Mouse (Mus musculus) intestine, postnatal 0 days (tissue): Measurements from ENCODE around the gene Alx3. TPM values are rescaled to one million over a fixed set of nuclear protein-coding genes. Genes with fewer than 3 reads are reported as not detected.
"Not testable (repeated sequence)": the region's sequence is repeated elsewhere in the genome, so short reads cannot be mapped to it uniquely, and the experiment has no call there.

Experiments
- ATAC-seq: fragments of 200-750 bp; cut with Nextera tagmentation; 2 replicates; pipeline ENCODE4 v1.8.0; 2017; ENCODE audit warnings: mild to moderate bottlenecking, moderate TSS enrichment, moderate library complexity
- H3K27ac ChIP-seq: fragments of 300-500 bp; sonication (generic); 2 replicates; pipeline ENCODE4 v1.5.1; 2014; ENCODE audit warnings: mild to moderate bottlenecking, low read depth, low read length, moderate library complexity
- H3K27me3 ChIP-seq: fragments of 300-500 bp; sonication (generic); replicated peaks from 2 replicates; pipeline ENCODE4 v1.6.1; 2014; ENCODE audit warnings: low read length, mixed read lengths; ENCODE audit not compliant: control insufficient read depth, insufficient read depth
- H3K36me3 ChIP-seq: fragments of 300-500 bp; sonication (generic); 2 replicates; pipeline ENCODE4 v1.6.1; 2014; ENCODE audit warnings: mild to moderate bottlenecking, moderate library complexity; ENCODE audit not compliant: control insufficient read depth, insufficient read depth
- H3K4me1 ChIP-seq: fragments of 300-500 bp; sonication (generic); replicated peaks from 2 replicates; pipeline ENCODE4 v1.6.1; 2014; ENCODE audit warnings: antibody characterized with exemption, low read length, mixed read lengths; ENCODE audit not compliant: control insufficient read depth, insufficient read depth
- H3K4me2 ChIP-seq: fragments of 300-500 bp; sonication (generic); replicated peaks from 2 replicates; pipeline ENCODE4 v1.6.1; 2014; ENCODE audit warnings: low read depth, mild to moderate bottlenecking, moderate library complexity
- H3K4me3 ChIP-seq: fragments of 300-500 bp; sonication (generic); 2 replicates; pipeline ENCODE4 v1.5.1; 2014; ENCODE audit warnings: low read depth, low read length
- H3K9ac ChIP-seq: fragments of 300-500 bp; sonication (generic); 2 replicates; pipeline ENCODE4 v1.6.1; 2014; ENCODE audit warnings: mild to moderate bottlenecking, low read depth, low read length
- H3K9me3 ChIP-seq: fragments of 300-500 bp; sonication (generic); 2 replicates; pipeline ENCODE4 v1.6.1; 2016; ENCODE audit warnings: mixed run types; ENCODE audit not compliant: control insufficient read depth
- CTCF ChIP-seq: sonication (generic); IDR thresholded peaks from 2 replicates; pipeline ENCODE4 v1.5.1; 2016; ENCODE audit warnings: low read depth, mild to moderate bottlenecking, control low read depth, antibody characterized with exemption, moderate library complexity
- WGBS: fragments of 180-500 bp; shearing (Covaris S2); extraction: QIAGEN DNeasy Blood & Tissue Kit; methylation state at CpG from one replicate; pipeline ENCODE4 v1.1.7; 2014; 5-methylcytosine and 5-hydroxymethylcytosine counted together
- polyA plus RNA-seq: library from polyadenylated mRNA; unstranded; fragments of >200 nt; fragmentation: Nextera tagmentation; extraction: Ambion mirVana; gene quantifications from 2 replicates; pipeline ENCODE4 v1.2.1, GENCODE M21; 2015

The Alx3 gene
- polyA plus RNA-seq, 1 experiment from 2014 or later: not detected

DNA sequence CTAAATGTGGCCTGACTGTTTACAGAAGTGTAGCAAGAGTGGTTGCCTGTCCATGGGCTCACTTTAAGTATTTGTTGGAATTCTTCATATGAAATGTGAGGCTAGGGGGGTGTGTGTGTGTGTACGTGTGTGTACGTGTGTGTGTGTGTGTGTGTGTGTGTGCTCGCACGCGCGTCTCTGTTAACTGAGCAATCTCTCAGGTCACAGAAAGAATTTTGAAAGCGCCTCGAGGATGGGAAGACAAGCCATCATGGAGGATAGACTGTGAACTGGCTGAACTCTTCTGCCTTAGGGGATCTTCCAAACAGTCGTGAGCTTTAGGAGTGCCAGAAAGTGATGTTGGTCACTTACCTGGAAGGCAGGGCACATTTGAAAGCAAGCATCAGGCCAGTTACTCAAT lies 39.1 kb downstream of the Alx3 start:
- Histone ChIP-seq H3K27me3 (no peaks in the 10 kb centered on the region), H3K27ac (no peak overlapping the region), H3K9ac (no peak overlapping the region), H3K4me2 (no peak overlapping the region), H3K4me3 (no peak overlapping the region), H3K36me3 (no peaks in the 10 kb centered on the region), H3K9me3 (no peaks in the 10 kb centered on the region), H3K4me1 (no peaks in the 10 kb centered on the region)
- TF ChIP-seq CTCF: no peak
- ATAC-seq: no peak
- 92% methylated on average over 9 of the region's 9 CpGs for WGBS

DNA sequence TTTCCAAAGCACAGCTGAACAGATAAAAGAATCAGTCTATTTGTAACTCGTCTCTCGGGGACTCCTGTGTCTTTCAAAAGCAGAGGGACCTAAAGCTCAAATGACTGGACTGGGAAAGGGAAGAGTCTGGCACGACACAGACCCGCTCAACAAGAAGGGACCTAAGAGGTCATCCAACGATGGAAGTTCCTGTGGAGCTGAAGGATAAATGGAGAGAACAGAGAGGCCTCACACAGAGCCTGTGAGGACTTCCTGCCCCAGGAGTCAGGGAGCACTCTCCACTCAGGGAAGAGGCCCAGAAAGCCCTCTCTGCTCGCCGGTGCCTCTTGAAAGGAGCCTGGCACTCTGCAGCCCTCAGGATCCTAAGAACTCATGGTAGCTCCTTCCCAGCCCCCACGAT lies 41.0 kb downstream of the Alx3 start:
- H3K27me3 ChIP-seq: no peaks in the 10 kb centered on the region
- no peaks in the 10 kb centered on the region for H3K4me1 ChIP-seq
- ATAC-seq: no peak
- WGBS: 59% methylated on average over 8 of the region's 8 CpGs
- no peak overlapping the region for H3K4me2 ChIP-seq
- H3K9ac ChIP-seq: no peak overlapping the region
- no peak overlapping the region for H3K4me3 ChIP-seq
- no peaks in the 10 kb centered on the region for H3K36me3 ChIP-seq
- TF ChIP-seq CTCF: no peak
- H3K9me3 ChIP-seq: no peaks in the 10 kb centered on the region
- H3K27ac ChIP-seq: no peak overlapping the region

DNA sequence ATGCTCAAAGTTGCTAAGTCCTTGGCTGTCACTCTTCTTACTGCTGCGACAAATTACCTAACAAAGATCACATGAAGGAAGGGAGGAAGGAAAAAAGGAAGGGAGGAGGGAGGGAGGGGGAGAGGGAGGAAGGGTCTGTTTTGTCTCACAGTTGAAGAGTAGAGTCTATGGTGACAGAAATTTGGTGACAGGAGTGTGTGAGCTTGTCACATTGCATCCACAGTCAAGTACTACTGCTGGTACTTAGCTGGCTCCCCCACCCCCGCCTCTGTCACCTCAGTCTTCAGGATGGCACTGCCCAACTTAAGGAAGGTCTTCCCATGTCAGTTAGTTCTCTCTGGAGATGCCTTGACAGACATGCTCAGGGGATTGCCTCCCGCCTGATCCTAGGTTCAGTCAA lies 41.4 kb downstream of the Alx3 start:
- WGBS: 82% methylated on average over 3 of the region's 3 CpGs
- Histone ChIP-seq H3K27ac (no peak overlapping the region), H3K27me3 (no peaks in the 10 kb centered on the region), H3K4me1 (no peaks in the 10 kb centered on the region), H3K9me3 (no peaks in the 10 kb centered on the region), H3K4me2 (no peak overlapping the region), H3K36me3 (no peaks in the 10 kb centered on the region), H3K4me3 (no peak overlapping the region), H3K9ac (no peak overlapping the region)
- no peak for ATAC-seq
- TF ChIP-seq CTCF: no peak

- no peaks in the 10 kb centered on the region for H3K9me3 ChIP-seq
- no peaks in the 10 kb centered on the region for H3K4me1 ChIP-seq
- H3K27ac ChIP-seq: no peak overlapping the region
- H3K9ac ChIP-seq: no peak overlapping the region
- no peak overlapping the region for H3K4me3 ChIP-seq
- no peak overlapping the region for H3K4me2 ChIP-seq
- ATAC-seq: peak; percentile 81
- TF ChIP-seq CTCF: no peak
- no peaks in the 10 kb centered on the region for H3K27me3 ChIP-seq
- no peaks in the 10 kb centered on the region for H3K36me3 ChIP-seq
- WGBS: 48% methylated on average over 5 of the region's 5 CpGs
Measured at GRCm38 (mm10) chr3:107637606-107638172, 42.9 kb downstream of the Alx3 start.

DNA sequence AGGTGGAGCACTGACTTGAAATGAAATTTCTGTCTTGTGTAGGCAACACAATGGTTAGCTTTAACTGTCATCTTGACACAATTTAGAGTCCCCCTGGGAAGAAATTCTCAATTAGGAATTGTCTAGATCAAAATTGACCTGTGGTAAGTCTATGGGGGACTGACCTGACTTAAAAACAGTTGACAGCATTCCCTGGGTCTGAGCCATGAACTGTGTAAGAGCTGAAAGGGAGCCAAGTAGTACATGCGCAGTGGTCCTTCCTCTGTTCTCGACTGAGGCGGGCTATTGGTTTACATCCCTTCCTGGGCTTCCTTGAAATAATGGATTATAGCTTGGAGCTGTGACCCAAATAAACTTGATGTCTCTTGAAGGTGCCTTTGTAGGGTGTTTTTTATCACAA lies 52.1 kb downstream of the Alx3 start:
- ATAC-seq: no peak
- no peaks in the 10 kb centered on the region for H3K4me1 ChIP-seq
- H3K4me3 ChIP-seq: no peak overlapping the region
- no peaks in the 10 kb centered on the region for H3K36me3 ChIP-seq
- no peaks in the 10 kb centered on the region for H3K9me3 ChIP-seq
- no peak for TF ChIP-seq CTCF
- no peak overlapping the region for H3K27ac ChIP-seq
- no peak overlapping the region for H3K4me2 ChIP-seq
- WGBS: 92% methylated on average over 3 of the region's 3 CpGs
- no peak overlapping the region for H3K9ac ChIP-seq
- H3K27me3 ChIP-seq: no peaks in the 10 kb centered on the region

GRCm38 (mm10) chr3:107650276-107650675 lies 55.4 kb downstream of the Alx3 start:
- WGBS: 35% methylated on average over 5 of the region's 5 CpGs
- not testable (repeated sequence) for ATAC-seq, H3K4me1 ChIP-seq, H3K9ac ChIP-seq, H3K4me2 ChIP-seq, H3K27ac ChIP-seq, H3K4me3 ChIP-seq, H3K27me3 ChIP-seq, H3K36me3 ChIP-seq, H3K9me3 ChIP-seq

- no peaks in the 10 kb centered on the region for H3K27me3 ChIP-seq
- no peak overlapping the region for H3K4me3 ChIP-seq
- 91% methylated on average over 3 of the region's 3 CpGs for WGBS
- no peaks in the 10 kb centered on the region for H3K9me3 ChIP-seq
- no peaks in the 10 kb centered on the region for H3K4me1 ChIP-seq
- no peaks in the 10 kb centered on the region for H3K36me3 ChIP-seq
- no peak for ATAC-seq
- H3K27ac ChIP-seq: no peak overlapping the region
- no peak overlapping the region for H3K4me2 ChIP-seq
- TF ChIP-seq CTCF: no peak
- no peak overlapping the region for H3K9ac ChIP-seq
Measured at GRCm38 (mm10) chr3:107652968-107653367, 58.1 kb downstream of the Alx3 start.
